Mouse (Mus musculus): Measurements from ENCODE around the gene Rapgef3.
A peak's percentile ranks its signal among the peaks of the same experiment; 100 is the strongest.

The Rapgef3 gene

GRCm38 (mm10) chr15:97719494-97719893 lies 48.3 kb downstream of the Rapgef3 start:
- DNase-seq: no peak

GRCm38 (mm10) chr15:97718535-97719155 lies 49.1 kb downstream of the Rapgef3 start:
- peak; percentile 25 to 60 for DNase-seq

- peak; percentile 57 to 67 for DNase-seq
Observed at GRCm38 (mm10) chr15:97717861-97718534, 49.8 kb downstream of the Rapgef3 start.

GRCm38 (mm10) chr15:97716782-97717181 lies 51.0 kb downstream of the Rapgef3 start:
- no peak for DNase-seq

- no peak for DNase-seq
Observed at GRCm38 (mm10) chr15:97715734-97716133, 52.0 kb downstream of the Rapgef3 start.

- no peak for DNase-seq
Observed at GRCm38 (mm10) chr15:97715083-97715482, 52.7 kb downstream of the Rapgef3 start.

- DNase-seq: no peak
Observed at GRCm38 (mm10) chr15:97712546-97712945, 55.2 kb downstream of the Rapgef3 start.

- no peak for DNase-seq
Observed at GRCm38 (mm10) chr15:97710906-97711305, 56.9 kb downstream of the Rapgef3 start.

GRCm38 (mm10) chr15:97705211-97706050 lies 62.3 kb downstream of the Rapgef3 start, which contains the start of gene Rpap3:
Gene Rpap3 (minus strand): TSS chr15:97705825.
- DNase-seq: peak; percentile 84 to 85

GRCm38 (mm10) chr15:97696616-97697015 lies 71.2 kb downstream of the Rapgef3 start:
- no peak for DNase-seq
